Mouse (Mus musculus): ENCODE measurements around the gene AI854703. TPM values are rescaled to one million over a fixed set of nuclear protein-coding genes. Genes with fewer than 3 reads are reported as not detected.
"Not testable (repeated sequence)": the region's sequence is repeated elsewhere in the genome, so short reads cannot be mapped to it uniquely, and the experiment has no call there.

Gene AI854703
- polyA plus RNA-seq, 1 experiment from 2014 or later: 6.5 TPM

GRCm38 (mm10) chr6:48622186-48622843 lies 4.2 kb upstream of the AI854703 start:
- not testable (repeated sequence) for H3K27ac ChIP-seq; H3K4me2 ChIP-seq (replicated peaks); H3K4me3 ChIP-seq (replicated peaks); ATAC-seq; H3K9ac ChIP-seq (replicated peaks); H3K9me3 ChIP-seq
- Histone ChIP-seq H3K36me3 (peaks cover 37% of the 10 kb centered on the region), H3K27me3 (peaks cover 14% of the 10 kb centered on the region), H3K4me1 (replicated peaks) (peaks cover 11% of the 10 kb centered on the region)
- 88% methylated on average over 8 of the region's 8 CpGs for WGBS

- Histone ChIP-seq H3K4me3 (replicated peaks) (no peak overlapping the region), H3K9me3 (no peaks in the 10 kb centered on the region), H3K27me3 (peaks cover 26% of the 10 kb centered on the region), H3K27ac (no peak overlapping the region), H3K4me2 (replicated peaks) (no peak overlapping the region), H3K4me1 (replicated peaks) (peaks cover 14% of the 10 kb centered on the region), H3K9ac (replicated peaks) (no peak overlapping the region), H3K36me3 (peaks cover 33% of the 10 kb centered on the region)
- no peak for ATAC-seq
- WGBS: 10% methylated on average over 1 of the region's 1 CpGs
Measured at GRCm38 (mm10) chr6:48623460-48623859, 3.1 kb upstream of the AI854703 start.

GRCm38 (mm10) chr6:48626984-48627383 lies 420 bp downstream of the AI854703 start:
- WGBS: under 1% methylated on average over 32 of the region's 32 CpGs
- 0 out of 2 replicates have a peak, but pooled peaks cover 4% of the 10 kb centered on the region for H3K36me3 ChIP-seq
- H3K9me3 ChIP-seq: no peaks in the 10 kb centered on the region
- peaks cover 50% of the 10 kb centered on the region for H3K27me3 ChIP-seq
- peaks cover 27% of the 10 kb centered on the region for H3K4me1 ChIP-seq (replicated peaks)
- peak overlapping the region; percentile 42 for H3K4me3 ChIP-seq (replicated peaks)
- H3K4me2 ChIP-seq (replicated peaks): peak overlapping the region; percentile 66
- peak overlapping the region; percentile 56 for H3K9ac ChIP-seq (replicated peaks)
- ATAC-seq: peak; percentile 47
- H3K27ac ChIP-seq: no peak overlapping the region

GRCm38 (mm10) chr6:48627511-48627924 lies 954 bp downstream of the AI854703 start:
- Histone ChIP-seq H3K27me3 (peaks cover 50% of the 10 kb centered on the region), H3K4me3 (replicated peaks) (peak overlapping the region; percentile 42), H3K36me3 (0 out of 2 replicates have a peak, but pooled peaks cover 3% of the 10 kb centered on the region), H3K9me3 (no peaks in the 10 kb centered on the region), H3K27ac (no peak overlapping the region), H3K4me2 (replicated peaks) (peak overlapping the region; percentile 66), H3K4me1 (replicated peaks) (peaks cover 27% of the 10 kb centered on the region), H3K9ac (replicated peaks) (peak overlapping the region; percentile 56)
- WGBS: 3% methylated on average over 7 of the region's 7 CpGs
- ATAC-seq: no peak

GRCm38 (mm10) chr6:48628377-48628776 lies 1.8 kb downstream of the AI854703 start:
- H3K36me3 ChIP-seq: no peaks in the 10 kb centered on the region
- no peak overlapping the region for H3K9ac ChIP-seq (replicated peaks)
- WGBS: 79% methylated on average over 3 of the region's 3 CpGs
- peak overlapping the region; percentile 73; the same call in 1 of the 2 replicates for H3K4me2 ChIP-seq (replicated peaks)
- H3K27me3 ChIP-seq: peaks cover 50% of the 10 kb centered on the region
- H3K9me3 ChIP-seq: no peaks in the 10 kb centered on the region
- ATAC-seq: no peak
- H3K27ac ChIP-seq: no peak overlapping the region
- peaks cover 27% of the 10 kb centered on the region for H3K4me1 ChIP-seq (replicated peaks)
- H3K4me3 ChIP-seq (replicated peaks): no peak overlapping the region

GRCm38 (mm10) chr6:48628808-48629660 lies 2.5 kb downstream of the AI854703 start:
- ATAC-seq: peak; percentile 73
- H3K27ac ChIP-seq: 0 out of 2 replicates have a peak overlapping the region, but pooled peaks have one; percentile 27
- H3K4me2 ChIP-seq (replicated peaks): peak overlapping the region; percentile 73
- WGBS: 14% methylated on average over 54 of the region's 54 CpGs
- H3K4me3 ChIP-seq (replicated peaks): peak overlapping the region; percentile 46
- H3K9ac ChIP-seq (replicated peaks): peak overlapping the region; percentile 67
- peaks cover 27% of the 10 kb centered on the region for H3K4me1 ChIP-seq (replicated peaks)
- H3K9me3 ChIP-seq: no peaks in the 10 kb centered on the region
- peaks cover 50% of the 10 kb centered on the region for H3K27me3 ChIP-seq
- no peaks in the 10 kb centered on the region for H3K36me3 ChIP-seq

GRCm38 (mm10) chr6:48629661-48630034 lies 3.1 kb downstream of the AI854703 start:
- Histone ChIP-seq H3K27me3 (peaks cover 50% of the 10 kb centered on the region), H3K4me1 (replicated peaks) (peaks cover 27% of the 10 kb centered on the region), H3K9ac (replicated peaks) (peak overlapping the region; percentile 67), H3K4me2 (replicated peaks) (peak overlapping the region; percentile 73), H3K4me3 (replicated peaks) (peak overlapping the region; percentile 46), H3K9me3 (no peaks in the 10 kb centered on the region), H3K36me3 (no peaks in the 10 kb centered on the region), H3K27ac (0 out of 2 replicates have a peak overlapping the region, but pooled peaks have one; percentile 27)
- ATAC-seq: peak; percentile 62
- WGBS: 25% methylated on average over 13 of the region's 13 CpGs

GRCm38 (mm10) chr6:48630831-48631230 lies 4.3 kb downstream of the AI854703 start:
- WGBS: 92% methylated on average over 8 of the region's 8 CpGs

GRCm38 (mm10) chr6:48635105-48635504 lies 8.5 kb downstream of the AI854703 start:
- Histone ChIP-seq H3K27me3 (peaks cover 9% of the 10 kb centered on the region), H3K4me3 (replicated peaks) (no peak overlapping the region), H3K9ac (replicated peaks) (no peak overlapping the region), H3K4me1 (replicated peaks) (no peaks in the 10 kb centered on the region), H3K9me3 (no peaks in the 10 kb centered on the region), H3K4me2 (replicated peaks) (no peak overlapping the region), H3K27ac (no peak overlapping the region), H3K36me3 (no peaks in the 10 kb centered on the region)
- 91% methylated on average over 2 of the region's 2 CpGs for WGBS
- no peak for ATAC-seq

More at GRCm38 (mm10) chr6:48630831-48631230, 4.3 kb downstream of the AI854703 start:
- no peak for ATAC-seq
- no peak overlapping the region for H3K4me2 ChIP-seq (replicated peaks)
- H3K4me3 ChIP-seq (replicated peaks): no peak overlapping the region
- no peak overlapping the region for H3K27ac ChIP-seq
- peaks cover 27% of the 10 kb centered on the region for H3K4me1 ChIP-seq (replicated peaks)
- H3K9ac ChIP-seq (replicated peaks): no peak overlapping the region
- no peaks in the 10 kb centered on the region for H3K9me3 ChIP-seq
- H3K36me3 ChIP-seq: no peaks in the 10 kb centered on the region
- peaks cover 43% of the 10 kb centered on the region for H3K27me3 ChIP-seq

GRCm38 (mm10) chr6:48636515-48636914 lies 10.0 kb downstream of the AI854703 start:
- peaks cover 2% of the 10 kb centered on the region; the same call in 1 of the 2 replicates for H3K27me3 ChIP-seq
- no peak overlapping the region for H3K4me3 ChIP-seq (replicated peaks)
- ATAC-seq: no peak
- H3K9ac ChIP-seq (replicated peaks): no peak overlapping the region
- 46% methylated on average over 6 of the region's 6 CpGs for WGBS
- no peaks in the 10 kb centered on the region for H3K4me1 ChIP-seq (replicated peaks)
- H3K36me3 ChIP-seq: no peaks in the 10 kb centered on the region
- no peaks in the 10 kb centered on the region for H3K9me3 ChIP-seq
- no peak overlapping the region for H3K27ac ChIP-seq
- no peak overlapping the region for H3K4me2 ChIP-seq (replicated peaks)

- WGBS: 73% methylated on average over 6 of the region's 6 CpGs
- no peaks in the 10 kb centered on the region for H3K4me1 ChIP-seq (replicated peaks)
Measured at GRCm38 (mm10) chr6:48637811-48638500, 11.4 kb downstream of the AI854703 start.

More at GRCm38 (mm10) chr6:48637811-48638500, 11.4 kb downstream of the AI854703 start:
- no peak overlapping the region for H3K27ac ChIP-seq
- no peak for ATAC-seq
- H3K36me3 ChIP-seq: no peaks in the 10 kb centered on the region
- H3K9ac ChIP-seq (replicated peaks): no peak overlapping the region
- H3K9me3 ChIP-seq: no peaks in the 10 kb centered on the region
- no peaks in the 10 kb centered on the region for H3K27me3 ChIP-seq
- H3K4me3 ChIP-seq (replicated peaks): no peak overlapping the region
- no peak overlapping the region for H3K4me2 ChIP-seq (replicated peaks)
